Mouse (Mus musculus) heart, postnatal 36 days (tissue): ENCODE measurements around the gene Cryge. TPM values are rescaled to one million over a fixed set of nuclear protein-coding genes. Genes with fewer than 3 reads are reported as not detected.
"Not testable (repeated sequence)": the region's sequence is repeated elsewhere in the genome, so short reads cannot be mapped to it uniquely, and the experiment has no call there.

Experiments
- DNase-seq, 2 experiments: peaks; one replicate each; pipeline ENCODE4 v3.0.0; 2021 to 2022
- intact Hi-C: fragments of 180-260 bp; cut with DNase I; formaldehyde crosslinking; loops from one replicate; pipeline ENCODE4 v1.15.1; 2025
- total RNA-seq, 2 experiments: library from RNA; stranded (reverse); gene quantifications; 2 replicates each; pipeline ENCODE4 v1.2.3; 2021

Gene Cryge
- total RNA-seq, result not detected

DNA sequence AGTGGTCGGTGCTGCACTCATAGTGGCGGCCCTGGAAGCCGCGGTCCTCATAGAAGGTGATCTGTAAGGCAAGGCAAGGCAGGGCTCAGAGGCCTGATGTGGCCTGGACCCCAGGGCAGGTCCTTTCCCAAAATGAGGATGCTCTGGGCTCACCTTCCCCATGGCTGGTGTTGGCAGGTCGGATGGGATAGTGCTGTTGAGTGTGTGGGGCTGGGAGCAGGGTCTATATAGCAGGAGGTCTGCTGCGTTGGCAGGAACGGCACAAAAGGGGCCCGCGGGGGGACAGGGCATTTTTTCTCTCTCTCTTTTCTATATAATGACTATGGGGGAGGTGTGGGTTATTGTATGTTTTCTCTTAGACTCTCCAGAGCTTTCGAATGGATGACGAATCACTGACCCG lies at the start of gene Cryge:
TSS of gene Cryge (minus strand) at position 198 of the 400 bp plus-strand sequence.
- intact Hi-C loops, DNase-seq: not testable (repeated sequence)

DNA sequence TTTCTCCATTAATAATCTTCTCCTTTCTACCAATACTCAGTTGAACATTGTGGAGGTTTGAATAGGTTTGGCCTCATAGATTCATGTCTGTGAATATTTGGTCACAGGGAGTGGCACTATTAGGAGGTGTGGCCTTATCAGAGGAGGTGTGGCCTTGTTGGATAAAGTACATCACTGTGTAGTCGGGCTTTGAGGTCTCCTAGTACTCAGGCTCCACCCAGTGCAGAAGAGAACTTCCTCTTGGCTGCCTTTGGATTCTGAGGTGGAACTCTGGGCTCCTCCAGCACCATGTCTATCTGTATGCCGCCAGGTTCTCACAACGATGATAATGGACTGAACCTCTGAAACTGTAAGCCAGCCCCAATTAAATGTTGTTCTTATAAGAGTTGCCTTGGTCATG lies 46.0 kb upstream of the Cryge start:
- intact Hi-C loops, result no loop called here

DNA sequence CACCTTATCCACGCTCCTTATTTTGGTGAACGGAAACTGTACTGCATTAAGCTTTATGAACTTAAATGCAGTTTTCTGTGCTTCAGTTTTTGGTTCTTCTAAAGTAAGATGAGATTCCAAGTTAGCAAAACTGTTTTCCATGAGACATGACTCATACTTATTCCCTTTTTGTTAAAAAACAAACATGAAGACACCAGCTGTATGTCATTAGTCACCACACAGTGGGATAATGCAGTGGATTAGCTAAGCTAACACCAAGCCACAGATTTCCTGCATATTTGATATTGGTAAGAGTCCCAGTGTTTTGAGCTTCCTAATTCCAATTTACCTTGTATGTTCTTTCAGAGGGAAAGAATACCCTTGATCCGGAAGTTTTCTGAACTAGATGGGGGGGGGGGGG lies 40.6 kb upstream of the Cryge start:
- no peak for DNase-seq
- intact Hi-C loops, result no loop called here

More for the DNA sequence above, 46.0 kb upstream of the Cryge start:
- DNase-seq, result no peak

DNA sequence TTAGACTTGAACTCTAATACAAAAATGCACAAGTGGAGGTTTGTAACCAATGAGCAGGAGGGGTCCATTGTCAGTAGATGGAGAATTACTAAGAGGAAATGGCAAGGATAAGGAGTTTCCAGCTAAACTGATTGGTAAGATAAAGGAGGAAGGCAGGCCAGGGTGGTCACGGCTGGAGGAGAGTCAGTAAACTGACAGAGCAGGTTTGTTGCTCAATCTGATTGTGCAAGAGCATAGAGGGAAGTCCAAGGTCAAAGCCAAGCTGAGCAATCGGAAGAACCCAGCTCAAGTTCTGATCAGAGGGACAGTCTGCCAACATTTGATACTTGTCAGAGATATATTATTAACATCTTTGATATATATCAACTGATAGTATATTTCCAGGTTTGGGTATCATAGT lies 39.4 kb upstream of the Cryge start:
- intact Hi-C loops, result no loop called here
- peak in 1 of 2 experiments; percentile 12 for DNase-seq

DNA sequence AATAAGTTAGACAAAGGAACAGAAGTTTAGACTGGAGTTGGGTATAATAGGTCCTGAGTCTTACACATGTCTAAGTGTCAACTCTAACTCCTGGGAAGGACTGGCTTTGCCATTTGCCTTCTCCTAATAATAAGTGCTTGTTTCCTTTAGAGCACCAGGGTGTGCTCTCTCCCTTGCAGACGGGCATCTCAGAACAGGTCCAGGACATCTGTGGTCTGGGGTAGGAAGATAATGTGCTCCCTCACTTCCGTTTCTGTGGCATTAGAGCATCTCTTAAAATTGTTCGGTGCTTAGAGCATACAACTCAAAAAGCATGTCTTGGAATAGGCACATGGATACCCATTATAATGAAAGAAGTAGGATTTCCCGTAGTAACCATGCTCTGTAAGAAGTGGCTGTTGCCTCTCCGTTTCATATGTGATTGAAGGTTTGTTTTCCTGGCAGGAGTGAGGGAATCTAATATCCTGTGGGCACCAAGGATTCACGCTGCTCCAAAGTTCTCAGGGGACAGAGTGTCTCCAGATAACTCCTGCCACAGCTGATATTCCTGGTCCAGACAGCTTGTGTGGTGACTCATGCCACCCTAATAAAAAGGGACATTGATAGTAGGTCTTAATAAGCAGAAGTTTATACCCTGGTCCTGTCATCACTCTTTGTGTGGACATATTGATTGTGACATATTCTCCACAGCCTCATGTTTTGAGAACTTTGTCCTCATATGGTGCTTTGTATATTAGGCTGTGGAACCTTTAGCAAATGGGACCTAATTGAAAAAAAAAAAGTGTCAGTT lies 37.8 kb upstream of the Cryge start:
- DNase-seq, result no peak

DNA sequence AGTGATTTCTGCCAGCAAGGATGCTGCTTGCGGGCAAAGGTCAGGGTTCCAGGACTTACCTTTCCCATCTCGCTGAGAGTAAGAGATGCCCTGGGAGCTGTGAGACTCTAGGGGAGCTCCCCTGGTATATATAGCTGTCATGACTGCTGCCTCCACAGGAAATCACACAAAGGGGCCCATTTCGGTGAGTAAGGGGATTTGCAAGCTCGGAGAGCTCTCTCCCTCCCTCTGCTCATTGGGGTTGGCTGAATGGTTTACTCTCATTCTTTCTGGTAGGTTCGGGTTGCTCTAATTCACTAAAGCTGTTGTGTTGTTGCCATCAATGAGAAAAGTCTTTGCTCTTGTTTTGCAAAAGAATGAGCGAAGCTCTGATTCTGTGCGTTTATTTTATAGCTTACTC lies 31.2 kb upstream of the Cryge start, which contains the start of gene Crygb:
TSS of gene Crygb (minus strand) at position 101 of the 400 bp plus-strand sequence.
- intact Hi-C loops, result no loop called here

More for the DNA sequence above, 37.8 kb upstream of the Cryge start:
- intact Hi-C loops, result no loop called here

DNA sequence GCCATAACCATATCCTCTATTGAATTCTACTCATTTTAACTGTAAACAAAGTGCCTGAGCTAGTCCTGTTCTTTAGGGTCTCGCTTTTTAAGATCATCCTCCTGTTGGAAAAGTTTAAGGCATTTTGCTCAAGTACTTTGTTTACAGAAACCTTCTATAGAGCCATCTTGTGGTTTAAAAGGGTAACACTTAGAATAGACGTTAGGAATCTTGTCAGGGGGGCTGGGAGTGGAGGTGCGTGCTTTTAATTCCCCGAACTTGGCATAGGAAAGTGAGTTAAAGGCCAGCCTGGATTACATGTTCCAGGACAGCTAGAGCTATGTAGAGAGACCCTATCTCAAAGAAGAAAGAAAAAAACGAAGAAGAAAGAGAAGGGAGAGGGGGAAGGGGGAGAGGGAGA lies 24.7 kb upstream of the Cryge start:
- intact Hi-C loops, result no loop called here
- no peak for DNase-seq

More for the DNA sequence above, 31.2 kb upstream of the Cryge start, which contains the start of gene Crygb:
- no peak for DNase-seq

DNA sequence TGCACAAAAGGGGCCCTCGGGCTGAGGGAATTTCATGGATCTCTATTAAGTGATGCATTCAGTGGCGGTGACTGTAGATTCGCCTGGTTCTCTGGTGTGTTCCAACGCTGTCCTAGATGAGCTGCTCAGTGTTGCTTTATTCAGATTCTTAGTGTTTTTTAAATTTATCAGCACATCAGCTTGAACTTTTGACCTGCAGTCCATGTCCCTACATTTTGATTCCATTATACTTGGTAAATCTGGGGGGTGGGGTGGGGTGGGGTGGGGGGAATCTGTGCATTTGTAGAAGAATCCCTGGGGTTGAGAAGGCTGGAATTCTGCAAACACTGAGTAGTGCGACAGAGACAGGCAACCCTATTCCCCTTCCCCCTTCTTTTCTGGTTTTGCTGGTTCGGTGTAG lies 22.6 kb upstream of the Cryge start, which contains the start of gene Crygc:
TSS of gene Crygc (minus strand) at position 101 of the 400 bp plus-strand sequence.
- no peak for DNase-seq
- intact Hi-C loops, result no loop called here

DNA sequence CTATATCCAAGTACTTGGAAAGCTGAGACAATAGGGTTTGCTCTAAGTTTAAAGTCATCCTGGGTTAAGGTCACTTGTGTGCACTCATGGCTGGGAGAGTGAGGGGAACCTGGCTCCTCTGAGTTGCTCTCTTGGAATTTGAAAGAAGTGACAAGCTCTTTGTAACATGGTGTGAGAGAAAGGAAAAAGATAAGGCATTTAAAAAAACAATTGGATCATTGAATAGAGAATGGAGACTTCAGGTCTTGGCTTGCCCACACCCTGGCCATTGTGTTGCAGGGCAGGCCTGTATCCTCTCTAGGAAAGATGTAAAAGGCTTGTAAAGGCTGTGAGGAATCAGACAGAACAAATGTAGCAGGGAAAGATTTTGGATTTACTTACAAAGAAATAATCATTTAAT lies 16.9 kb upstream of the Cryge start:
- intact Hi-C loops, result no loop called here
- no peak for DNase-seq

DNA sequence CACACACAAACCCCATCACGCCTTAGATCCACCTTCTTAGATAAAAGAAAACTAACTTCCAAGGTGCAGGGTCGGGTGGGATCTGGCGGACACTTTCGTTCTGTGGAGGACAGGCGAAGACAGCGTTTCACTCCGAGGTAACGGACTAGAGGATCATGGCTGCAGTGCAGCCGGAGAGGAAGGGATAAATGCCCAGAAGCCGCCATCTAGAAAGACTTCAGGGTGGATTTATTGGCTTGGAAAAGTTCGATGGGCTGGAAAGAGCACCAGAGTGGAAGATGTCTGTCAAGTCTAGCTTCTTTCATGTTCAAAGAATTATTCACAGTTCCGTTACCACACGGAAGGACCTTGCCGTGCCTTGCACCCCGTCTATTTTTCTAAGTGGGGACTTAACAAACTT lies 13.3 kb upstream of the Cryge start:
- DNase-seq, result no peak
- intact Hi-C loops, result no loop called here

DNA sequence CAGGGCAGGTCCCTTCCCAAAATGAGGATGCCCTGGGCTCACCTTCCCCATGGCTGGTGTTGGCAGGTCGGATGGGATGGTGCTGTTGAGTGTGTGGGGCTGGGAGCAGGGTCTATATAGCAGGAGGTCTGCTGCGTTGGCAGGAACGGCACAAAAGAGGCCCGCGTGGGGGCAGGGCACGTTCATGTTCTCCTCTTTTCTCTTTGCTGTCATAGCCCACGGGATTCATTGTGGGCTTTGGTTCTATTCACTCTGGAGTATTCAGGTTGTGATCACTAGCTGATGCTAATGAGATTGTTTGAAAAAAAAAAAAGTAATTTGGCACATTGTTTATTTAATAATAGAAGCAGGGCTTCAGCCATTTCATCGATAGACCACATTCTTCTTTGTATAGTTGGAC lies 12.4 kb upstream of the Cryge start, which contains the start of gene Crygd:
TSS of gene Crygd (minus strand) at position 101 of the 400 bp plus-strand sequence.
- DNase-seq, result no peak
- intact Hi-C loops, result no loop called here

DNA sequence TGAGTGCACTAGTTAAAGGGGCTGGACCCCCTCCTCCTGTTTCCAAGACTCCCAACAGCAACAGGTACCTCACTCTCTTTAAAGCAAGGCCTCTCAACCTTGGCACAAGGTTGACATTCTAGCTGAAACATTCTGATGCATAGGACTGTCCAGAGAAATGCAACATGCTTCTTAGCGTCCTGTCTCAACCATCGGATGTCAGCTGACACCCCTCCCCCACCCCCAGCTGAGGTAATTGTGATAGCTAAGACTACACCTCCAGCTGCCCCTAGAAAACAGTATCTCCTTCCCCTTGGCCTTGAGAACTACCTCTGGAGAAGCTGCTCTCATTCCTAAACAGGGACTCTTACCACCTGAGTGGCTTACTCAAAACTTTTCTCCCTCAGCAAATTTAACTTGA lies 1.2 kb upstream of the Cryge start:
- intact Hi-C loops, result no loop called here
- DNase-seq, result no peak

DNA sequence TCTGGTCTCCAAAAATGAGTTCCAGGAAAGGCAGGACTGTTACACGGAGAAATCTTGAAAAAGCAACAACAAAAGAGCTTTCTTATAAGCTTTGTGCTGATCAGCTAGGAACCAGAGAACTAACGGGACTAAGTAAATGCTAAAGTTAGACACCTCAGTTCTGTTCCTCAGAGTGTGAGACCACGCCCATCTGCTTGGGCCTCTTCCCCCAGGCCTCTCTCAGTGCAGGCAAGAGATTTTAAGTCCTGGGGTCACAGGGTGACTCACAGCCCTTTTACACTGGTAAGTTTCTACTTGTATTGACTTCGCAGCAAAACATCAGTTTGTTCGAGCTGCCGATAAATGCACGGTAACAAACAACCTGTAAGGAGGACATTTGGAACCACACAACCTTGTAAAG lies 747 bp upstream of the Cryge start:
- DNase-seq, result no peak
- intact Hi-C loops, result no loop called here

DNA sequence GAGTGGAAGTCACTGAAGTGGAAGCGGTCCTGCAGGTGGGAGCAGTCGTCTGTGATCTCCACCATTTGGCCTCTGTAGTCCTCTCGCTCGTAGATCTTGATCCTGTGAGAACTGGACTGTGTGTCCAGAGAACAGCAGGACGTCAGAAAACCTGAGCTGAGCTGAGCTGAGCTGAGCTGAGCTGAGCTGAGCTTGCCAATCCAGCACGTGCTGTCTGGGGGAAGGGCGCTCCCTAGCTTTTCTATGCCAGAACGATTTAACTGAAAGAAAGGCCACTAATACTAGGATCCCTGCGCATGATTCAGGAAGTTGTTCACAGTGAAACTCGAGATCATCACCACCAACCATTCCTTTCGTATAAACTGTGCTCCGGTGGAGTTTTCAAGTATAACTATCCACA lies 2.2 kb downstream of the Cryge start:
- intact Hi-C loops, result no loop called here
- no peak for DNase-seq

DNA sequence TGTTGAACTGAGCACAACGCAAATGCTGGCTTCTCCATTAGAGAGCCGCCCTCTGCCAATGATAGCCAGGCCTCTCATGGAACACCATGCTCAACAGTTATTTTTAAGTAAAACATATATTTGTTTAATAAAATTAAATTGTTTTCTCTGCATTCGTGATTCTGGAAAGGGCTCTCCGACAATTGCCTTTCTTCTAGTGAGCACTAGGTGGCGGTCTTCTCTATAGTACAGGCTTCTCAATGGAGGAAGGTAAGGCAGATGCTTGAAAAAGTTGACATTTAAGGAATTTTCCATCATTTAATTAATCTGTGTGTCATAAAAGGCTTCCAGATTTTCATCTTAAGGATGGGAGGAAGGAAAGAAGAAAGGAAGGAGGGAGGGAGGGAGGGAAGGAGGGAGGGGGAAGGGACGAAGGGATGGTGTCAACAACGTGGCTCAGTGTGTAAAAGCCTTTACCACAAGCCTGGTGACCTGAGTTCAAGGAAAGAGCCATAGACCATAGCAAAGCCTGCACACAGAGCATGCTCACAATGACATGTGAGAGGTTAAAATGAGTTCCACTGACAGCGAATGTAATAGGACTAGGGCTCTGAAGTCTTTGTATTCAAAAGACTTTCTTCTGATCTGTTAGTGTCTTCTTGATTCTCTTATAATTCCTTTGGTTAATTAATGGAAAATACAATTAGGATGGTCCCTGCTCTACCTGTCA lies 4.4 kb downstream of the Cryge start:
- intact Hi-C loops, result loop anchor here (2.0 kb wide), 1 partner anchor 132 kb away; no protein-coding TSS in a partner anchor
- DNase-seq, result peak; percentile 3 to 15

DNA sequence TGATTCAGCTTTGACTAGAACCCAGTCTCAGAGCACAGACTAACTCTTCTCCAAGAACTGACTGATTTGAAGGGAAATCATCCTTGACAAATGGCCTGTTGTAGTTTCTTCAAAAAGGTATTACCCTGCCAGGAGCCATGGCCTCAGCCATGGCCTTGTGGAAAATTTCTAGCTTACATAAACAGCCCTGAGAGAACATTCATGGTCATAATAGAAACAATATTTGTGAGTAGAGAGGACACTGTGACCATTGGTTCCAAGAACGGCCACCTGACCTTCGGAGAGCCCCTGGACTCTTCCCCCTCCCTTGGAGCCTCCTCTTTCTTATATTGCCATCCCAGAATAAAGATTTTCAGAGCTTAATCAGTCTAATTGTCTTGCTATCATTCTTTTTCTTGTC lies 7.5 kb downstream of the Cryge start:
- intact Hi-C loops, result no loop called here

DNA sequence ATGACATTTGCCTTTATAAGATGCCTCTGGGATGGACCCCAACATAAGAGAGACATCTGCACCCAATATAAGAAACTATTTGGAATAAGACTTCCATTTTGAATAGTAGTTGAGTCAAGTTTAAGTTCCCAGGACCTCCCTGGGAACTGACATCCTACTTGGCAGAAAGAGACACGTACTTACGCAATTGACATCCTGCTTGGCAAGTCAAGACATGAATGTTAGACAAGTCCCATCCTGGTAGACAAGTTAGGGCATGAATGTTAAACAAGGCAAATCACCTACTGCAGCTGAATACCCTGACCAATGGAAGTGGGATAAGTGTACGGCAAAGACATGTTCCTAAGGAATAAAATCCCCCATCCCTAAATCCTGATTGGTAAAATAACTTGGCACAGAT lies 9.1 kb downstream of the Cryge start:
- intact Hi-C loops, result no loop called here

More for the DNA sequence above, 7.5 kb downstream of the Cryge start:
- DNase-seq, result no peak

DNA sequence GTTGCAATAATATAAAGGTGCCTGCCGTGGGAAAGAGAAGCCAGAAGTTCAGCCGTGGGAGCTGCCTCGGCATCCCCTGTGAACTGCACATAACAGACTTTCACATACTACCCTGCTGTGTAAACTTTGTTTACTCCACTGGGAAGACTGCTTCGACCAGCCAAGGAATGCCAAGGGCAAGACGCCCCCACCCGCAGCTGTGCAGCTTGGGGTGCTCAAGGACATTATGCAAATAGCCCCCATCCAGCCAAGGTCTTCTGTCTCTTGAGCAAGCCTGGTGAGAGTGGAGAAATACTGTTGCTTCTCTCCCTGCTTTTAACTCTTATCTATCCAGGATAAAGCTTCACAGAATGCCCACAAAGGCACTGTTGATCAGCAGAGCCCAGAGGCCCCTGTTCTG lies 10.1 kb downstream of the Cryge start:
- intact Hi-C loops, result no loop called here

More for the DNA sequence above, 9.1 kb downstream of the Cryge start:
- no peak for DNase-seq

DNA sequence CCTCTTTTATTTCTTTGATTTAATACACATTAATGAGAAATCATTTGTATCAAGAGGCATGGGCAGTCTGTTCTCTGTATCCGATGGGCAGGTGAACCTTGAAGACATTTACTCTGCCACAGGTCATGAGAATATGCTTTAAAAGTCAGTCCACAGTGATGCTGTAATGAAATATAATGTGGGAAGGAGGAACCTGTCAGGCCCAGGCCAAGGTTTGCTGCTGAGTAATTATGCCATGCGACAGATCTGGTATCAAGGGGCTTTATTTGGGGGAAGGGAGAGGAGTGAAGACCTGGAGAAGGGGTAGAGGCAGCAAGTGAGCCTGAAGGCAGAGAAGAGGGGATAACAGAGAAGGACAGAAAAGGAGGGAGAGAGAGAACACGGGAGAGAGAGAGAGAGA lies 11.3 kb downstream of the Cryge start:
- no peak for DNase-seq
- intact Hi-C loops, result no loop called here

More for the DNA sequence above, 10.1 kb downstream of the Cryge start:
- no peak for DNase-seq

DNA sequence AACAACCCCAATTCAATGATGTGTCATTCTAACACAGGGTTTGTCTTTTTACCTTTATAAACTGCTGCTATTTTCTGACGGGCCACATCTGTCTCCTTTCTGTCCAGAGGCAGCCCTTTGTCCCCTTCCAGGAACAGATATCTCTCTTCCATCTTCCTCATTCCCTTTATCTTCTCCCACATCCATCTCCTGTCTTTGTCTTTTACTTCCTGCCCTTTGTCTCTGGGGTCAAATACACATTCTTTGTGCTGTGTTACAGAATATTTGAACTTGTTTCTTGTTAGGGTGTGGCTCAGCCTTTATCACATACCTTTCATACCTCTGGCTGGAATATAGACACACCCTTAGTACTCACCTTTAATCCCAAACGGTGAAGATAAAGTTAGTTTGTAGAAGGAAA lies 13.4 kb downstream of the Cryge start:
- DNase-seq, result no peak
- intact Hi-C loops, result no loop called here

DNA sequence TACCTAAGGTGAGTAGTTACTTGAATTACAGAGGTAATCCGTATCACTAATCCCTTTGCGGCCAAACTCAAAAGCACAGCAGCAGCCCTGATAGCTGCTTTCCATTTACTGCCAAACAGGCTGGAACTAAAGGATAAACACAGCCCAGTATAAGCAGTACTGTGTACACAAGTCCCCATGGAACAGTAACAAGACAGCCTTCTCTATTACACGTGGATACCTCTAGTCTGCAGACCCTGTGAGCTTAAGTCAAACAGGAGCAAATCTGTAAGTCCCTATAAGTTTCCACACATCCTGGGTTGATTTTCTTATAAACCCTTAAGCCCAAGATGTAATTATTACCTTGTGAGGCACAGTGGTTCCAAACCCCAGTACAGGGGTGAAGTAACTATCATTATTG lies 15.4 kb downstream of the Cryge start:
- DNase-seq, result no peak
- intact Hi-C loops, result no loop called here

DNA sequence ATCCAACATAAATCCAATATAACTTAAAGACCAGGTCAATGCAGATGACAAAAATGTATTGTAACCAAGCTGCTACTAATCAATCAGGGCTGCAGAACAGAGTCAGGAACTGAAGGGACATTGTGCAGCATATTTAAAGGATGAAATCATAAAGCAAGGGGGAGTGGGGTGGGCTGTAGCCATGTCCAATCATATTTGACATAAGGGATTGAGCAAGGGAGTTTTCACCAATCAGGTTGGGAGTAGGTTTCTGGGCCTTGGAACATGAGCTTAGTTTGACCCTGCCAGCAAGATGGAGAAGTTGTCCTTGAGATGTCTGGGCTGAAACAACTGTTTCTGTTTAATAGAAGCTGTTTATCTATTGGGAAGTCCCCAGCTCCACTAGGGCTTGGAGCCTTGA lies 18.3 kb downstream of the Cryge start, which contains the start of gene Akr1cl:
TSS of gene Akr1cl (minus strand) at position 119 of the 400 bp plus-strand sequence.
- intact Hi-C loops, result no loop called here
- no peak for DNase-seq
